Mouse (Mus musculus) midbrain, embryonic 15.5 days (tissue): ENCODE measurements around the gene Wrap73. TPM values are rescaled to one million over a fixed set of nuclear protein-coding genes. Genes with fewer than 3 reads are reported as not detected.
A peak's percentile ranks its signal among the peaks of the same experiment; 100 is the strongest.

Source experiments
- ATAC-seq: fragments of 200-750 bp; cut with Nextera tagmentation; replicated peaks from 2 replicates; pipeline ENCODE4 v1.8.0; 2017; ENCODE audit warnings: moderate TSS enrichment
- H3K27ac ChIP-seq: fragments of 300-500 bp; sonication (generic); 2 replicates; pipeline ENCODE4 v1.5.1; 2015; ENCODE audit warnings: mild to moderate bottlenecking, inconsistent platforms
- H3K27me3 ChIP-seq: fragments of 300-500 bp; sonication (generic); replicated peaks from 2 replicates; pipeline ENCODE4 v1.6.1; 2015; ENCODE audit warnings: inconsistent platforms
- H3K36me3 ChIP-seq: fragments of 300-500 bp; sonication (generic); replicated peaks from 2 replicates; pipeline ENCODE4 v1.6.1; 2015; ENCODE audit warnings: inconsistent platforms
- H3K4me1 ChIP-seq: fragments of 300-500 bp; sonication (generic); 2 replicates; pipeline ENCODE4 v1.6.1; 2015; ENCODE audit warnings: inconsistent platforms
- H3K4me2 ChIP-seq: fragments of 300-500 bp; sonication (generic); 2 replicates; pipeline ENCODE4 v1.6.1; 2015; ENCODE audit warnings: inconsistent platforms, mild to moderate bottlenecking, moderate library complexity
- H3K4me3 ChIP-seq: fragments of 300-500 bp; sonication (generic); 2 replicates; pipeline ENCODE4 v1.5.1; 2015; ENCODE audit warnings: mild to moderate bottlenecking, inconsistent platforms
- H3K9ac ChIP-seq: fragments of 300-500 bp; sonication (generic); 2 replicates; pipeline ENCODE4 v1.6.1; 2015; ENCODE audit warnings: mild to moderate bottlenecking, inconsistent platforms
- H3K9me3 ChIP-seq: fragments of 300-500 bp; sonication (generic); 2 replicates; pipeline ENCODE4 v1.6.1; 2016; ENCODE audit warnings: inconsistent platforms
- WGBS: fragments of 180-500 bp; shearing (Covaris S2); methylation state at CpG from one replicate; pipeline ENCODE4 v1.1.7; 2015; ENCODE audit warnings: mixed read lengths; 5-methylcytosine and 5-hydroxymethylcytosine counted together
- polyA plus RNA-seq: library from polyadenylated mRNA; unstranded; fragments of >200 nt; fragmentation: Nextera tagmentation; extraction: Ambion mirVana; gene quantifications from 2 replicates; pipeline ENCODE4 v1.2.1, GENCODE M21; 2015

The Wrap73 gene
- polyA plus RNA-seq, 1 experiment from 2014 or later: 46.6 TPM

- no peaks in the 10 kb centered on the region for H3K9me3 ChIP-seq
- H3K4me2 ChIP-seq: no peak overlapping the region
- no peaks in the 10 kb centered on the region for H3K36me3 ChIP-seq
- H3K9ac ChIP-seq: no peak overlapping the region
- H3K27me3 ChIP-seq: no peaks in the 10 kb centered on the region
- no peaks in the 10 kb centered on the region for H3K4me1 ChIP-seq
- no peak overlapping the region for H3K4me3 ChIP-seq
- no peak overlapping the region for H3K27ac ChIP-seq
- 85% methylated on average over 9 of the region's 9 CpGs for WGBS
- no peak for ATAC-seq
These were observed 23.0 kb upstream of the Wrap73 start for GRCm38 (mm10) chr4:154119208-154119607.

- H3K4me1 ChIP-seq: no peaks in the 10 kb centered on the region
- H3K36me3 ChIP-seq: no peaks in the 10 kb centered on the region
- no peak overlapping the region for H3K4me2 ChIP-seq
- no peaks in the 10 kb centered on the region for H3K9me3 ChIP-seq
- no peak overlapping the region for H3K9ac ChIP-seq
- 76% methylated on average over 11 of the region's 11 CpGs for WGBS
- no peak for ATAC-seq
- no peaks in the 10 kb centered on the region for H3K27me3 ChIP-seq
- no peak overlapping the region for H3K4me3 ChIP-seq
- H3K27ac ChIP-seq: no peak overlapping the region
These were observed 20.4 kb upstream of the Wrap73 start for GRCm38 (mm10) chr4:154121800-154122199.

GRCm38 (mm10) chr4:154122374-154122773 is 19.8 kb upstream of the Wrap73 start:
- H3K27ac ChIP-seq: no peak overlapping the region
- WGBS: 70% methylated on average over 7 of the region's 7 CpGs
- no peak overlapping the region for H3K4me2 ChIP-seq
- H3K27me3 ChIP-seq: no peaks in the 10 kb centered on the region
- H3K4me1 ChIP-seq: no peaks in the 10 kb centered on the region
- no peaks in the 10 kb centered on the region for H3K36me3 ChIP-seq
- no peak overlapping the region for H3K9ac ChIP-seq
- no peak for ATAC-seq
- H3K4me3 ChIP-seq: no peak overlapping the region
- H3K9me3 ChIP-seq: no peaks in the 10 kb centered on the region

- no peak overlapping the region for H3K27ac ChIP-seq
- no peak overlapping the region for H3K4me2 ChIP-seq
- no peak overlapping the region for H3K9ac ChIP-seq
- WGBS: 84% methylated on average over 6 of the region's 6 CpGs
- H3K4me3 ChIP-seq: no peak overlapping the region
- no peaks in the 10 kb centered on the region for H3K9me3 ChIP-seq
- H3K4me1 ChIP-seq: no peaks in the 10 kb centered on the region
- H3K27me3 ChIP-seq: no peaks in the 10 kb centered on the region
- no peak for ATAC-seq
- H3K36me3 ChIP-seq: no peaks in the 10 kb centered on the region
These were observed 18.6 kb upstream of the Wrap73 start for GRCm38 (mm10) chr4:154123553-154123952.

- Histone ChIP-seq H3K9me3 (no peaks in the 10 kb centered on the region), H3K4me3 (no peak overlapping the region), H3K9ac (no peak overlapping the region), H3K36me3 (no peaks in the 10 kb centered on the region), H3K27ac (no peak overlapping the region), H3K4me2 (no peak overlapping the region), H3K4me1 (no peaks in the 10 kb centered on the region), H3K27me3 (no peaks in the 10 kb centered on the region)
- no peak for ATAC-seq
- 83% methylated on average over 5 of the region's 5 CpGs for WGBS
These were observed 17.0 kb upstream of the Wrap73 start for GRCm38 (mm10) chr4:154125202-154125601.

- 75% methylated on average over 3 of the region's 3 CpGs for WGBS
- no peaks in the 10 kb centered on the region for H3K27me3 ChIP-seq
- no peaks in the 10 kb centered on the region for H3K4me1 ChIP-seq
- H3K9ac ChIP-seq: no peak overlapping the region
- ATAC-seq: no peak
- H3K4me2 ChIP-seq: no peak overlapping the region
- no peak overlapping the region for H3K27ac ChIP-seq
- H3K9me3 ChIP-seq: no peaks in the 10 kb centered on the region
- H3K4me3 ChIP-seq: no peak overlapping the region
- H3K36me3 ChIP-seq: no peaks in the 10 kb centered on the region
These were observed 14.9 kb upstream of the Wrap73 start for GRCm38 (mm10) chr4:154127273-154127672.

- Histone ChIP-seq H3K27ac (no peak overlapping the region), H3K27me3 (no peaks in the 10 kb centered on the region; the same call in 1 of the 2 replicates), H3K4me3 (no peak overlapping the region), H3K36me3 (no peaks in the 10 kb centered on the region), H3K9ac (no peak overlapping the region), H3K9me3 (no peaks in the 10 kb centered on the region), H3K4me2 (no peak overlapping the region), H3K4me1 (no peaks in the 10 kb centered on the region)
- ATAC-seq: no peak
These were observed 12.2 kb upstream of the Wrap73 start for GRCm38 (mm10) chr4:154129950-154130349.

GRCm38 (mm10) chr4:154131894-154132293 is 10.3 kb upstream of the Wrap73 start:
- Histone ChIP-seq H3K4me2 (no peak overlapping the region), H3K9ac (no peak overlapping the region), H3K4me3 (no peak overlapping the region), H3K9me3 (no peaks in the 10 kb centered on the region), H3K4me1 (no peaks in the 10 kb centered on the region), H3K36me3 (no peaks in the 10 kb centered on the region), H3K27ac (no peak overlapping the region), H3K27me3 (peaks cover 17% of the 10 kb centered on the region)
- WGBS: 82% methylated on average over 4 of the region's 4 CpGs
- ATAC-seq: no peak

GRCm38 (mm10) chr4:154134803-154135202 is 7.4 kb upstream of the Wrap73 start:
- Histone ChIP-seq H3K4me2 (no peak overlapping the region), H3K27ac (no peak overlapping the region), H3K4me1 (peaks cover 6% of the 10 kb centered on the region), H3K36me3 (no peaks in the 10 kb centered on the region), H3K27me3 (peaks cover 46% of the 10 kb centered on the region), H3K4me3 (no peak overlapping the region), H3K9ac (no peak overlapping the region), H3K9me3 (no peaks in the 10 kb centered on the region)
- WGBS: 70% methylated on average over 4 of the region's 4 CpGs
- ATAC-seq: no peak

- no peak for ATAC-seq
- Histone ChIP-seq H3K9ac (no peak overlapping the region), H3K4me3 (no peak overlapping the region), H3K9me3 (no peaks in the 10 kb centered on the region), H3K27ac (no peak overlapping the region), H3K36me3 (no peaks in the 10 kb centered on the region), H3K4me1 (peaks cover 27% of the 10 kb centered on the region), H3K27me3 (peaks cover 61% of the 10 kb centered on the region), H3K4me2 (no peak overlapping the region)
- WGBS: 65% methylated on average over 5 of the region's 5 CpGs
These were observed 5.0 kb upstream of the Wrap73 start for GRCm38 (mm10) chr4:154137139-154137538.

GRCm38 (mm10) chr4:154139671-154140181 is 2.4 kb upstream of the Wrap73 start:
- no peak overlapping the region for H3K27ac ChIP-seq
- H3K9ac ChIP-seq: peak overlapping the region; percentile 36
- under 1% methylated on average over 56 of the region's 59 CpGs for WGBS
- H3K9me3 ChIP-seq: no peaks in the 10 kb centered on the region
- H3K4me2 ChIP-seq: peak overlapping the region; percentile 94
- ATAC-seq: no peak
- peaks cover 61% of the 10 kb centered on the region for H3K27me3 ChIP-seq
- no peaks in the 10 kb centered on the region for H3K36me3 ChIP-seq
- peaks cover 36% of the 10 kb centered on the region for H3K4me1 ChIP-seq
- H3K4me3 ChIP-seq: peak overlapping the region; percentile 43

- Histone ChIP-seq H3K36me3 (no peaks in the 10 kb centered on the region), H3K4me1 (peaks cover 36% of the 10 kb centered on the region), H3K27ac (no peak within 1 kb of the TSS), H3K9me3 (no peaks in the 10 kb centered on the region), H3K4me2 (peak within 1 kb of the TSS; percentile 94), H3K27me3 (peaks cover 61% of the 10 kb centered on the region), H3K9ac (peak within 1 kb of the TSS; percentile 36), H3K4me3 (peak within 1 kb of the TSS; percentile 97)
- WGBS: 4% methylated on average over 4 of the region's 4 CpGs
- ATAC-seq: no peak
These were observed 2.2 kb upstream of the Wrap73 start, which contains the start of gene Trp73 for GRCm38 (mm10) chr4:154140182-154140212. Gene Trp73 (minus strand): TSS chr4:154140208.

- no peak for ATAC-seq
- Histone ChIP-seq H3K36me3 (no peaks in the 10 kb centered on the region), H3K4me2 (peak overlapping the region; percentile 94), H3K27ac (no peak overlapping the region), H3K27me3 (peaks cover 58% of the 10 kb centered on the region), H3K4me1 (peaks cover 36% of the 10 kb centered on the region), H3K9me3 (no peaks in the 10 kb centered on the region), H3K4me3 (peak overlapping the region; percentile 97), H3K9ac (peak overlapping the region; percentile 36)
- under 1% methylated on average over 46 of the region's 46 CpGs for WGBS
These were observed 1.8 kb upstream of the Wrap73 start for GRCm38 (mm10) chr4:154140213-154141008.
